Mouse (Mus musculus) spleen, postnatal 14 days (tissue): ENCODE measurements around the gene Zfp560.
"Not testable (repeated sequence)": the region's sequence is repeated elsewhere in the genome, so short reads cannot be mapped to it uniquely, and the experiment has no call there.

ENCODE experiments used
- DNase-seq, 2 experiments: peaks; one replicate each; pipeline ENCODE4 v3.0.0; 2021 to 2022; ENCODE audit warnings: low spot score in 2 of 2

Gene Zfp560

GRCm38 (mm10) chr9:20384532-20385342 is at the start of gene Zfp560:
TSS of gene Zfp560 (minus strand) at chr9:20385177.
- peak; percentile 84 to 88 for DNase-seq

DNA sequence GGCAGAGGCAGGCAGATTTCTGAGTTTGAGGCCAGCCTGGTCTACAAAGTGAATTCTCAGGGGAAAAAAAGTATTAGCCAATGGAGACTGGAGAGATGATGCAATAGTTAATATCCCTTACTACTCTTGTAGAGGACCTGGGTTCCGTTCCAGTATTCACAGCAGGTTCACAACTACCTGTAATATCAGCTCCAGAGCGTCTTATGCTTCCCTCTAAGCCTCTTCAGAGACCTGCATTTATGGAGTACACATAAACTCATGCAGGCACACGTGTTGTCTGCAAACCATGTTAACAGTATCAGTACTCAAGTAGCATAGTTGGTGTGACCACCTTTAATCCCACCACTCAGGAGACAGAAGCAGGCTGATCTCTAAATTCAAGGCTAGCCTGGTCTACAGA is 45.0 kb upstream of the Zfp560 start:
- DNase-seq, result no peak

GRCm38 (mm10) chr9:20411460-20411859 is 26.5 kb upstream of the Zfp560 start:
- no peak for DNase-seq

GRCm38 (mm10) chr9:20409319-20409718 is 24.3 kb upstream of the Zfp560 start:
- DNase-seq, result no peak

- DNase-seq, result no peak
Observed at GRCm38 (mm10) chr9:20385343-20385703, 346 bp upstream of the Zfp560 start.

- DNase-seq, result no peak
Observed at GRCm38 (mm10) chr9:20383659-20384058, 1.3 kb downstream of the Zfp560 start.

- no peak for DNase-seq
Observed at GRCm38 (mm10) chr9:20374712-20375111, 10.3 kb downstream of the Zfp560 start.

DNA sequence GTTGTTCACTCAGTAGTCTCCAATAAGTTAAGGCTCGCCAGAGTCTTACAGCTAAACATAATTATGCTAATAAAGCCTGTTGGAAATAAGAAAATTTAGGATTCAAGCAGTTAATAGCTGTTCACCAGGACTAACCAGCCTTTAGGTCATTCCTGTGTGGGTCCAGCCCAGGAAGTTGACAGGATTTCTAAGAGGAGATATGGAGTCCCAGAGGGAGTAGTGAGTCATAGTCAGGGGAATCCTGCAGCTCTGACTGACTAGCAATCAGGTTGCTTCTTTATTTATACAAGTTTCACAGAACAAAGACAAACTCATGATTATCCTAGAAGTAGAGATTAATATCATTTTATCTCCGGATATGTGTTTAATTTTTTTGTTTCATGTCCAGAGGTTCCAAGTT is 17.7 kb downstream of the Zfp560 start:
- DNase-seq, result no peak

- no peak for DNase-seq
Observed at GRCm38 (mm10) chr9:20348501-20348900, 36.5 kb downstream of the Zfp560 start.

GRCm38 (mm10) chr9:20335994-20336393 is 49.0 kb downstream of the Zfp560 start, which contains the start of gene Olfr18:
TSS of gene Olfr18 (minus strand) at chr9:20336094.
- no peak for DNase-seq

- DNase-seq, result no peak
Observed at GRCm38 (mm10) chr9:20298232-20298631, 86.7 kb downstream of the Zfp560 start, which contains the start of gene Olfr873. TSS of gene Olfr873 (plus strand) at chr9:20298532.

DNA sequence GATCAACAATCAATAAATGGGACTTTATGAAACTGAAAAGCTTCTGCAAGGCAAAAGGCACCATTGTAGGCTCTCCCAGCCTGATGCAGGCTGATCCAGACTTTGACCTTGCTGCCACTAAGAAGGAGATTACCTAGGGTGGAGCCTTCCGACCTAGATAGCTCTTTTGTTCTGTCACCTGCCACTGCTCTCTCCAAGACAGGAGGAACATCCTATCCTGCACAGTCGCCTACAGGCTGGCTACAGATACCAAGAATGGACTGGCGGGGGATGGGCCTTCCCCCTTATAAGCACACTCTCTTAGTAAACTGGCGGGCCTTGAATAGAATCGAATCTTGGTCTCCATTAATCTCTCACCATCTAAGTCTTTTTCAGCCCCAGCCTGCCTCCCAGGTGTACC is 89.4 kb downstream of the Zfp560 start:
- DNase-seq, result not testable (repeated sequence)
